Mouse (Mus musculus) gastrocnemius, postnatal 25 days (tissue): ENCODE measurements around the gene Hbs1l. TPM values are rescaled to one million over a fixed set of nuclear protein-coding genes. Genes with fewer than 3 reads are reported as not detected.

Experiments
- DNase-seq: peaks from one replicate; pipeline ENCODE4 v3.0.0; 2022
- total RNA-seq, 2 experiments: library from RNA; stranded (reverse); gene quantifications; 1 replicate in 1 of 2; 2 replicates in 1 of 2; pipeline ENCODE4 v1.2.3; 2021

The Hbs1l gene
- total RNA-seq, 2 experiments from 2014 or later: 58.4 to 62.5 TPM

GRCm38 (mm10) chr10:21404822-21405221 lies 109.0 kb downstream of the Hbs1l start:
- DNase-seq: no peak

GRCm38 (mm10) chr10:21405707-21406534 lies 110.1 kb downstream of the Hbs1l start:
- peak; percentile 34 for DNase-seq

DNA sequence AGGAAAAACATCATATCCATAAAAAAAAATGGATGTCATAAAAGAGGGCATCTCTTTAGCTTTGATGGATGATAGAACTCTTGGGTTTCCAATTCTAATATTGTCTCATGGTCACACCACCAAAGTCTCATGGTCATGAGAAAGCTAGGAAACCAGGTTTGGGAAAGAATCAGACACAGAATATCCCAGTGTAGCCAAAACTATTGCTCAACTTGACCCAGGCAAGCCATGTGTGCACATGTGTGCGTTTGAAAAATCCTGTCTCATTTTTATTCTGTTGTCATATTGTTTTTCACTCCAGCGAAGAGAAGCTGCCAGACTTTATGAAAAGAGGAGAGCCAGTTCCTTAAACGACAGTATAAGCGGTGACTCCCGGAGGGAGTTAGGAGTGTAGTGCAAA lies 114.9 kb downstream of the Hbs1l start:
- no peak for DNase-seq

DNA sequence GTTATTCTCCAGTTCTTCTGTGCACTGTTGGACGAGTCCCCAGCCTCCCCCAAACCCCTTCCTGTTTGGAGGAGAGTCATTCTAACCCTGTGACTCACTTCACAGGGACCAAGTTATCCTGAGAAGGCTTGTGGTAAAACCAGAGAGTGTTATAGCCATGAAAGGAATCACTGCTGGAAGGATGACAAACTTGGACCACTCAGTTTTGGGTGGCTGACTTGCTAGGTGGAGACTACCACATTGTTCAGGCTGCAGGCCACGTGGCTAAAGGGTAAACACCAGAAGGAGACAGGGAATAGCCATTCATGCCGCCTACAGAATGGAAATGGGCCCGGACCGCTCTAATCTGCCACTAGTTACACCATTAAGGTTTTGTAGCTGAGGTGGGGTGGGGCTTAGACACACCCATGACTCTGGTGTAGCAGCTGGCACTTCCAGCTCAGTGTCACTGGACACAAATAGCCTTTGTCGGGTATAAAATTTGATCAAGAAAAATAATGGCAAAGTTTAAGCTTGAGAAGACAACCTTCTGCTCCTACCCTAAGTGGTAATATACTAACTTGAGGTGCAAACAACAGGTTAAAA lies 115.9 kb downstream of the Hbs1l start:
- DNase-seq: no peak

- no peak for DNase-seq
Measured at GRCm38 (mm10) chr10:21415031-21415430, 119.3 kb downstream of the Hbs1l start.

DNA sequence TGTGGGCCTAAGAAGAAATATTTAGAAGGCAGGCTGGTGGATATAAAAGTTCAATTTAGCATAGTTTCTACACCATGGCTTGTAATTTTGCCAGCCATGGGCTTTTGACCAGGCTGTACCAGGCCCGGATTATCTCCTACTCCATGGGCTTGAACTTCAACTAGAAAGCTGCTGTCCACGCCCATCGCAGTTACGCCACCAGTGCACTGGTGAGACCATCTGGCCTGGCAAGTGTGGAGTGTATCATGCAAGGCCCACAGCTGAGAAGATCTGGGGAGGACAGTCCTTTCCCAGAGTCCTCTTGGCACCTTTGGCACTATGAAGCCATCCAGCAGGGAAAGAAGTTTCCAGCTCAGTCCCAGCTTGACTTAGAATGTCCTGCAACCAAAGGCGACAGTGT lies 120.4 kb downstream of the Hbs1l start:
- no peak for DNase-seq

Other genes with a start within 250 kb of the Hbs1l start
- gene Myb, start 135.0 kb upstream of the Hbs1l start, total RNA-seq: under 1 TPM; 0.10 to 0.48 TPM
- gene Aldh8a1, start 81.3 kb downstream of the Hbs1l start, total RNA-seq: not detected